Mouse (Mus musculus) liver, embryonic 14.5 days (tissue): ENCODE data around the gene Tpsb2. TPM values are rescaled to one million over a fixed set of nuclear protein-coding genes. Genes with fewer than 3 reads are reported as not detected.

Experiments used
- ATAC-seq: fragments of 200-750 bp; cut with Nextera tagmentation; 2 replicates; pipeline ENCODE4 v1.8.0; 2017; ENCODE audit warnings: moderate number of reproducible peaks, mild to moderate bottlenecking, moderate library complexity; ENCODE audit not compliant: insufficient read depth
- DNase-seq, 3 experiments: peaks; one replicate each; pipeline ENCODE4 v3.0.0-alpha.2; 2012 to 2013; ENCODE audit warnings: low read depth in 3 of 3, low spot score in 3 of 3
- H3K27ac ChIP-seq: fragments of 300-500 bp; sonication (generic); 2 replicates; pipeline ENCODE4 v1.5.1; 2014; ENCODE audit warnings: moderate library complexity, mild to moderate bottlenecking, control low read depth, inconsistent platforms
- H3K27me3 ChIP-seq: fragments of 300-500 bp; sonication (generic); 2 replicates; pipeline ENCODE4 v1.6.1; 2014; ENCODE audit warnings: mild to moderate bottlenecking, low read length, moderate library complexity; ENCODE audit not compliant: control insufficient read depth, insufficient read depth
- H3K36me3 ChIP-seq: fragments of 300-500 bp; sonication (generic); replicated peaks from 2 replicates; pipeline ENCODE4 v1.6.1; 2014; ENCODE audit warnings: low read depth; ENCODE audit not compliant: control insufficient read depth, insufficient read depth
- H3K4me1 ChIP-seq, 2 experiments: fragments of 200-500 bp in 1 of 2; fragments of 300-500 bp in 1 of 2; sonication (generic) in 1 of 2; replicated peaks; 2 replicates each; pipeline ENCODE4 v1.6.1; 2012 to 2014; ENCODE audit warnings: antibody characterized with exemption in 1 of 2, inconsistent platforms in 1 of 2, low read length in 1 of 2; ENCODE audit not compliant: control insufficient read depth in 2 of 2, insufficient read depth in 2 of 2
- H3K4me2 ChIP-seq: fragments of 300-500 bp; sonication (generic); 2 replicates; pipeline ENCODE4 v1.6.1; 2014; ENCODE audit warnings: low read depth, mild to moderate bottlenecking, control low read depth, moderate library complexity
- H3K4me3 ChIP-seq, 2 experiments: fragments of 200-500 bp in 1 of 2; fragments of 300-500 bp in 1 of 2; sonication (generic) in 1 of 2; 2 replicates each; pipeline ENCODE4 v1.5.1; 2012 to 2014; ENCODE audit warnings: low read depth in 2 of 2, low read length in 2 of 2, mild to moderate bottlenecking in 2 of 2, control low read depth in 1 of 2, inconsistent platforms in 1 of 2, moderate library complexity in 1 of 2; ENCODE audit not compliant: insufficient read depth in 1 of 2
- H3K9ac ChIP-seq: fragments of 300-500 bp; sonication (generic); replicated peaks from 2 replicates; pipeline ENCODE4 v1.6.1; 2014; ENCODE audit warnings: mild to moderate bottlenecking, control low read depth, moderate library complexity
- H3K9me3 ChIP-seq: fragments of 300-500 bp; sonication (generic); 2 replicates; pipeline ENCODE4 v1.6.1; 2016; ENCODE audit warnings: low read length, mixed read lengths; ENCODE audit not compliant: control insufficient read depth
- CTCF ChIP-seq: IDR thresholded peaks from 2 replicates; pipeline ENCODE4 v1.5.1; 2016; ENCODE audit warnings: antibody characterized with exemption, low read depth, control low read depth
- EP300 ChIP-seq: IDR thresholded peaks from 2 replicates; pipeline ENCODE4 v1.6.1; 2016; ENCODE audit warnings: antibody characterized with exemption, low read depth
- WGBS: fragments of 180-500 bp; shearing (Covaris S2); extraction: QIAGEN DNeasy Blood & Tissue Kit; methylation state at CpG from one replicate; pipeline ENCODE4 v1.1.7; 2014; ENCODE audit not compliant: insufficient replicate concordance; 5-methylcytosine and 5-hydroxymethylcytosine counted together
- polyA plus RNA-seq, 2 experiments: library from polyadenylated mRNA; depleted of rRNA in 1 of 2; stranded (reverse) in 1 of 2; unstranded in 1 of 2; fragments of >200 nt; fragmentation: Nextera tagmentation in 1 of 2; extraction: Ambion mirVana in 1 of 2; gene quantifications; 2 replicates each; pipeline versions ENCODE4 v1.2.1 to v1.2.3; 2012 to 2014

The Tpsb2 gene
- polyA plus RNA-seq, 2 experiments: 0.11 to 0.44 TPM

DNA sequence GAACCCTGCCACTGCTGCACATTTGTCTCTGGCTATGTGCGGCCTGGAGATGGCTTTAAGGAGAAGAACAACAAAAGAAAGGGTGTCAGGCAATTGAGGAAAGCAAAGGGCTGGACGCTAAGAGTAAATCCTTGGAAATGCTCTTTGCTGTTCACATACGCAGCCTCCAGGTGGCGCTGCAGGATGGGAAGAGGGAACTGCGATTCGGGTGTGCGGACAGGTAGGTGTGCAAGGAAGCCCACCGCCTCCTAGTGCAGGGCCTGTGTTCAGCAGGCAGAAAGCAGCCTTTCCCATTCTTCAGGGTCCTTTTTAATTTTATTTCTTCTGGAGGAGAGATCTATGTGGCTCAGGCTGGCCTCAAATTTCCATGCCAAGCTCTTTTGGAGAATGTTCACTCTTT, 32.2 kb upstream of the Tpsb2 start:
- H3K4me2 ChIP-seq: no peak overlapping the region
- no peak for ATAC-seq

DNA sequence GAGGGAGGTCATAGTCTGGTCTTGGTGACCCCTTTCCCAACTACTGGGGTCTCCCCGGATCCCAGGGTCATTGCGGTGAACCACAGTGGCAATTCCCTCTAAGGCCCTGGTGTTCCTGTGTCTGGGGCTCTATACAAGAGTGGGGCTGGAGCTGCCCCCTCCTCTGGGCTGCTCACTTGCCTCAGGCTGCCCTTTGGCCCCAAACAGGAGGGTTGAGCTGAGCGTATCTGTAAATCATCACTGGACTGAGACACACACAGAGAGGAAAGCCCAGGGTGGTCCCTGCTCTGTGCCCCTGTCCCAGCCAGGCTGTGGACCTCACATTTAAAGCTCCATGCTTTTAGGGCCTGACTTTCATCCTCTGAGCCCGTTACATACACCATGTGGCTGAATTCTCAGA, 27.9 kb upstream of the Tpsb2 start:
- WGBS: 58% methylated on average over 4 of the region's 4 CpGs
- no peaks in the 10 kb centered on the region for H3K27me3 ChIP-seq
- peaks cover 0 to 6% of the 10 kb centered on the region in 2 experiments; a peak in 1 of 4 replicates for H3K4me1 ChIP-seq
- H3K9me3 ChIP-seq: no peaks in the 10 kb centered on the region
- H3K4me2 ChIP-seq: no peak overlapping the region
- H3K4me3 ChIP-seq: no peak overlapping the region
- ATAC-seq: no peak; the same call in 1 of the 2 replicates
- DNase-seq: peak in 1 of 3 experiments; percentile 11
- no peak overlapping the region for H3K27ac ChIP-seq
- no peaks in the 10 kb centered on the region for H3K36me3 ChIP-seq
- TF ChIP-seq EP300: no peak
- no peak overlapping the region for H3K9ac ChIP-seq

More for the DNA sequence above, 32.2 kb upstream of the Tpsb2 start:
- TF ChIP-seq CTCF (peak; percentile 95), EP300 (no peak)
- H3K27ac ChIP-seq: no peak overlapping the region
- H3K27me3 ChIP-seq: no peaks in the 10 kb centered on the region; the same call in 1 of the 2 replicates
- H3K36me3 ChIP-seq: no peaks in the 10 kb centered on the region
- peaks cover 0 to 3% of the 10 kb centered on the region in 2 experiments; a peak in 1 of 4 replicates for H3K4me1 ChIP-seq
- peak; percentile 4 to 23 (median 18) for DNase-seq
- no peaks in the 10 kb centered on the region for H3K9me3 ChIP-seq
- no peak overlapping the region for H3K9ac ChIP-seq
- H3K4me3 ChIP-seq: no peak overlapping the region
- WGBS: 4% methylated on average over 8 of the region's 8 CpGs

DNA sequence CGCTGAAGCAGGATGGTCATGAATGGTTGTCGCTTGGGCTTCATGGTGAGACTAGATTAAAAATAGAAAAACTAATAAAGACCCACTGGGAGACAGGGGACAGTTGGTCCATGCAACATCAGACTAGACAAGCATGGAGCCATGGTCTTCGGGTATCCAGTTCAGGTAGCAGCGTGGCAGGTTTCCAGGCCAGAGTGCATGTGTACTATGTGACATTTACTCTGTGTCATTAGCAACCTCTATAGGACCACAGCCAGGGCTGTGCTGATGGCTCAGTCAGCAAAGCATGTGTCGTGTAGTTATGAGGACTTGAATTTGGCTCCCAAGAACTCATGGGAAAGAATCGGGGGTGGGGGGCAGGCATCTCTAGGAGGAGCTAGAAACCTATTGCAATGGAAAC, 26.1 kb upstream of the Tpsb2 start:
- Histone ChIP-seq H3K4me2 (no peak overlapping the region), H3K4me3 (no peak overlapping the region), H3K27me3 (no peaks in the 10 kb centered on the region), H3K27ac (no peak overlapping the region), H3K36me3 (no peaks in the 10 kb centered on the region), H3K9ac (no peak overlapping the region), H3K9me3 (no peaks in the 10 kb centered on the region), H3K4me1 (peaks cover 0 to 6% of the 10 kb centered on the region in 2 experiments; a peak in 1 of 4 replicates)
- WGBS: 55% methylated on average over 6 of the region's 6 CpGs
- ATAC-seq (no peak), DNase-seq (no peak)
- no peak for TF ChIP-seq EP300
- TF ChIP-seq CTCF: no peak

DNA sequence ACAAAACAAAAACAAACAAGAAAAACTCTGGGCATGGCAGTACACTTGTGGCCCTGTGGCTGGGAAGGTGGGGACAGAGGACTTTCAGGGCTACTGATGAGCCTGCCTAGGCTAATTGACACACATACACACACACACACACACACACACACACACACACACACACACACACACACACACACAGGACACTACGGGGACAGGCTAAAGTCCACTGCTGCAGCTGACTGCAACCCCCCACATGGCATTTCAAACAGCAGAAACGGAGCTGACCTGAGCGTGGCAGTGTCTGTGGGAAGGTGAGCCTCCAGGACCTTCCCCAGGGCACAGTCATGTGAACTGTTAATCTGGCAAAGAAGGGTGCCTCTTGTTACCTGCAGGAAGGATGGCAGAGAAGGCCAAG, 24.6 kb upstream of the Tpsb2 start:
- H3K4me2 ChIP-seq: no peak overlapping the region
- H3K9ac ChIP-seq: no peak overlapping the region
- ATAC-seq: peak; percentile 64
- TF ChIP-seq CTCF: no peak
- TF ChIP-seq EP300: no peak
- H3K36me3 ChIP-seq: no peaks in the 10 kb centered on the region
- 36% methylated on average over 3 of the region's 3 CpGs for WGBS
- no peak overlapping the region for H3K27ac ChIP-seq
- H3K4me1 ChIP-seq: peaks cover 0 to 6% of the 10 kb centered on the region in 2 experiments; a peak in 1 of 4 replicates
- H3K9me3 ChIP-seq: no peaks in the 10 kb centered on the region
- DNase-seq: peak in 1 of 3 experiments; percentile 16
- no peaks in the 10 kb centered on the region for H3K27me3 ChIP-seq
- H3K4me3 ChIP-seq: no peak overlapping the region

DNA sequence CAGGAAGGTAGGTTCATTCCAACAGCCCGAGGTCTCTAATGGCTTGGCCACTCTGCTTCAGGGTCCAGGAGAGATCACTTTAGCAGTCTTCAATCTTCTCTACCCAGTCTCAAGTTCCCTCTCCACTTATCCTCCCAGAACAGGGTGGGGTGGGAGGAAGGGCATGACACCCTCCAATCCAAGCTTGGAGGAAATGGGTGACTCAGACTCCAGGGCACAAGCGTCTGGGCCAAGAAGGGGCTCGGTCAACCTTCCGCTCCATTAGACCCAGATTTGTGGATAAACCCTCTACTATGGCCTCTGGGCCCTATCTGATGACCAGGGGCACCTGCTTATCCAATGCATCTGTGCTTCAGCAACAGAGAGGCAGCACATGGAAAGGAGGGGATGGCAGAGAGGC, 20.6 kb upstream of the Tpsb2 start, which contains the start of gene Tpsab1:
Gene Tpsab1, minus strand, starts transcription at position 101 of the 400 bp plus-strand sequence.
- no peaks in the 10 kb centered on the region for H3K36me3 ChIP-seq
- no peak for TF ChIP-seq EP300
- no peak for TF ChIP-seq CTCF
- no peak for ATAC-seq
- peaks cover 0 to 3% of the 10 kb centered on the region in 2 experiments; a peak in 1 of 4 replicates for H3K4me1 ChIP-seq
- H3K27ac ChIP-seq: no peak within 1 kb of the TSS
- DNase-seq: no peak
- no peaks in the 10 kb centered on the region for H3K27me3 ChIP-seq
- no peaks in the 10 kb centered on the region for H3K9me3 ChIP-seq
- 73% methylated on average over 4 of the region's 4 CpGs for WGBS
- no peak within 1 kb of the TSS for H3K4me2 ChIP-seq
- no peak within 1 kb of the TSS for H3K9ac ChIP-seq
- no peak within 1 kb of the TSS for H3K4me3 ChIP-seq
